Mouse (Mus musculus): Measurements from ENCODE around the gene Bid.

DNA sequence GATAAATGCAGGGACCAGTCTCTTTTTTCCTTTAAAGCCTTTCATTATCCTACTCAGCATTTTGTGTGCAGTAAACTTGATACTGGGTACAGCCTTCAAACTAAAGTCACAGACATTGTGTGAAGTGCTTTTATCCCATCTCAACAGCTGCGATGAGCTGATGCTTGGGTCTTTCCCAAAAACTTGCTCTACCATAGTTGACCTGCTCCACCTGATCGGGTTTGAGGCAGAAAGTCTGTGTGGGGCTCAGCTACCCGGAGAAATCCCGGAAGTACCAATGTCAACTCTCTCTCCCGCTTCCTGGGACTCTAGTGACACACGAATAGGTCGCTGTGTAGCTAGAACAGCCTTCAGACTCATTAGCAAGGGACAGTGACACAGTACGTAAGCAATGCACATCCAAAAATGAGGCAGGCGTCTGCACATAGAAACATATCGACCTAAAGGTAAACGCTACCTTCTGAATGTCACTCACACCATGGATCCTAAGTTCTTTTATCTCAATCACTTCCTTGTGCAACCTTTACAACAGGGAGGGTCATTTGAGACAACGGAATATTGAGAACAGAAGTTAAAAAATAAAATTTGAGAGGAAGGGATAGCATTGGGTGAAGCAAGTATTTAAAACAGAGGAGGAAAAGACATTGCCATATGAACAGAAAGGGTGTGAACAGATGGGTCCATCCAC lies 22.3 kb upstream of the Bid start:
- TF ChIP-seq CTCF (IDR thresholded peaks at IDR 0.05; ENCODE audit: extremely low read depth, insufficient read length, insufficient replicate concordance, low read depth, low read length) (no peak), POLR2A (IDR thresholded peaks at IDR 0.05; ENCODE audit: low read depth, low read length) (no peak)
